Mouse (Mus musculus): ENCODE data around the gene Cfap36.
A peak's percentile ranks its signal among the peaks of the same experiment; 100 is the strongest.

- TF ChIP-seq CTCF (IDR thresholded peaks at IDR 0.05), result peak; percentile 44
- no peak for TF ChIP-seq POLR2A (IDR thresholded peaks at IDR 0.05; ENCODE audit: insufficient read depth, low read depth, low read length)
- no peak for TF ChIP-seq EP300 (IDR thresholded peaks at IDR 0.05; ENCODE audit: insufficient read depth, low read depth, low read length)
Observed at GRCm38 (mm10) chr11:29203653-29204052, 43.6 kb downstream of the Cfap36 start.

Measured in heart, adult 2 months (tissue).